Mouse (Mus musculus): ENCODE measurements around the gene Galnt18.

- TF ChIP-seq CTCF (IDR thresholded peaks at IDR 0.05; ENCODE audit: extremely low read depth, insufficient read depth, low read length) (no peak), POLR2A (IDR thresholded peaks at IDR 0.05; ENCODE audit: extremely low read depth, insufficient read depth, low read length) (no peak)
Observed at GRCm38 (mm10) chr7:111644362-111644761, 135.4 kb downstream of the Galnt18 start.

Measured in cortical plate, adult 2 months (tissue).